Mouse (Mus musculus) gastrocnemius, postnatal 14 days (tissue): Measurements from ENCODE around the gene Ccdc43. TPM values are rescaled to one million over a fixed set of nuclear protein-coding genes. Genes with fewer than 3 reads are reported as not detected.
"Not testable (repeated sequence)": the region's sequence is repeated elsewhere in the genome, so short reads cannot be mapped to it uniquely, and the experiment has no call there.

ENCODE experiments used
- DNase-seq: peaks from one replicate; pipeline ENCODE4 v3.0.0; 2021; ENCODE audit warnings: mixed read lengths
- intact Hi-C: fragments of 180-260 bp; cut with DNase I; formaldehyde crosslinking; loops from one replicate; pipeline ENCODE4 v1.15.1; 2025; ENCODE audit warnings: low total_unique reads
- long read RNA-seq, 2 experiments: library from polyadenylated mRNA; stranded (forward); transcript quantifications; one replicate each; pipeline ENCODE4 v2.0.0; 2021
- total RNA-seq, 2 experiments: library from RNA; stranded (reverse); gene quantifications; 2 replicates each; pipeline ENCODE4 v1.2.3; 2021

Gene Ccdc43
- 10 to 100 TPM; 80.4 to 84.6 TPM for total RNA-seq
- long read RNA-seq, experiment 1, transcript Ccdc43-204 (4 exons, 989 nt), result minor isoform, 10 of 112 reads
- long read RNA-seq, experiment 1, transcript Ccdc43-201 (5 exons, 2,366 nt), result major isoform, 97 of 112 reads
- long read RNA-seq, experiment 1, partial matches to known transcripts, result 1 of 112 reads
- long read RNA-seq, experiment 1, other reads (novel, unspliced or antisense), result 3 of 112 reads
- long read RNA-seq, experiment 2, transcript Ccdc43-201 (5 exons, 2,366 nt), result major isoform, 143 of 167 reads
- long read RNA-seq, experiment 2, transcript Ccdc43-204 (4 exons, 989 nt), result minor isoform, 13 of 167 reads
- long read RNA-seq, experiment 2, transcript Ccdc43-202 (4 exons, 407 nt), result minor isoform, 5 of 167 reads
- long read RNA-seq, experiment 2, partial matches to known transcripts, result 1 of 167 reads
- long read RNA-seq, experiment 2, other reads (novel, unspliced or antisense), result 4 of 167 reads

DNA sequence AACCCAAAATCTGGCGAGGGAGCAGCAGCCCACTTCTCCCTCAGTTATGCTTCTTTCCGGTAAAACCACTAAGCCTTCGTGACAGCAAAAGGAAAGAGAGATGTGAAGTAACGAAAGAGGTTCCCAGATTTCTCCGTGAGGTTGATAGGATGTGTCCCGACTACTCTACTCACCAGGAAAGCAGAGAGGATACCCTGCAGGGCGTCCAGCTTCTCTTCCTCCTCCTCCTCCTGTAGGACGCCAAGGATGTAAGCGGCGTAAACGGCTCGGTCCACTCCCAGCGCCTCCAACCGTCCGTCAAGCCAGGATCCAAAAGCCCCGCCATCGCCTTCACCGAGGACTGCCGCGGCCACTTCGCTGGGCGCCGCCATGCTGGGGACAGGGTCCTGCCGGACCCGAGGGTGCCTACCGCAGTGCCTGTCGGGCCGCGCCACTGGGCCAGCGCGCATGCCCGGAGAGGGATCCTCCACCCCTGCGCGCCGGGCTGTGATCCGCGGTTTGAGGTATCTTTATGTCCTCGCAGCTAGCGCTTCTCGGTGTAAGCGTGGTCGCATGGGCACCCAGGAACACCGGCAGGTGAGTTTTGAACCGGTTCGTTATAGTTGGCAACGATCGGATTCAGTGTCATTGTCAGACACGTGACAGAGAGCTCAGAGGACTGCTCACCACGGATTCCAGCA lies at the start of gene Ccdc43:
Gene Ccdc43, minus strand, starts transcription at position 445 of the 680 bp plus-strand sequence.
- intact Hi-C loops, result no loop called here
- DNase-seq, result peak; percentile 87

DNA sequence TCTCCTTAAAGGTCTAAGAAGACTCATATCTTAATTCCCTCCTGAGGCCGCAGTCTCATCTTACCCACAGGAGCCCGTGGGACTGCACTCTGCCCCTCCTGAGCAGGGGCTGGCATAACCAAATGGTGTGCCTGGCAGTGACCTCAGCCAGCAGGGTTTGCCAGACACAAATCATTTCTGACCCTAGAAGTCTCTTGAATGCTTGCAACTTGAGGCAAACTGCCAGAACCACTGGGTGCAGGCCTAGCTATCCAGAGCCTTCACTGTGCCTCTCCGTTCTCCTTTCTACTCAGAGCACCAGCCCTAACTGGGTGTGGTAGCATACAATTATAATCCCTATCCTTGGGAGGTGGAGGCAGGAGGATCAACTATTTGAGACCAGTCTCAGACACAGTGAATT lies 47.2 kb upstream of the Ccdc43 start:
- DNase-seq, result no peak
- intact Hi-C loops, result no loop called here

DNA sequence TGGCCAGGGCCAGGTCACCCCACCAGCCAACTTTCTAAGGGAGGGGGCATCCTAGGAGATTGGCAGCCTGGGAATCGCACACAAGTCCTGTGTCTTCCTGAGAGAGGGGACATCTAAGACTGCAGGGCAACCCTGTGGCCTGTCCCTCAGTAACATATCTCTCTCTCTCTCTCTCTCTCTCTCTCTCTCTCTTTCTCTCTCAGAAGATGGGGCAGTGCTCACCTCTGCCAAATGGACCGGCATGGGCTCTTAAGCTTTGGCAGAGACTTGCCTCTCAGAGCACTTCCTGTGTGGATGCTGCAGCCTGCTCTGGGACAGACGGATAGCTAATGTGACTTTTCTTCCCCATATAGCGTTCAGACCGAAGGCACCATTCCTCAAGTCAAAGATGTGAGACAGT lies 45.3 kb upstream of the Ccdc43 start:
- no peak for DNase-seq
- intact Hi-C loops, result no loop called here

GRCm38 (mm10) chr11:102742066-102742465 lies 44.5 kb upstream of the Ccdc43 start:
- intact Hi-C loops, result no loop called here
- no peak for DNase-seq

DNA sequence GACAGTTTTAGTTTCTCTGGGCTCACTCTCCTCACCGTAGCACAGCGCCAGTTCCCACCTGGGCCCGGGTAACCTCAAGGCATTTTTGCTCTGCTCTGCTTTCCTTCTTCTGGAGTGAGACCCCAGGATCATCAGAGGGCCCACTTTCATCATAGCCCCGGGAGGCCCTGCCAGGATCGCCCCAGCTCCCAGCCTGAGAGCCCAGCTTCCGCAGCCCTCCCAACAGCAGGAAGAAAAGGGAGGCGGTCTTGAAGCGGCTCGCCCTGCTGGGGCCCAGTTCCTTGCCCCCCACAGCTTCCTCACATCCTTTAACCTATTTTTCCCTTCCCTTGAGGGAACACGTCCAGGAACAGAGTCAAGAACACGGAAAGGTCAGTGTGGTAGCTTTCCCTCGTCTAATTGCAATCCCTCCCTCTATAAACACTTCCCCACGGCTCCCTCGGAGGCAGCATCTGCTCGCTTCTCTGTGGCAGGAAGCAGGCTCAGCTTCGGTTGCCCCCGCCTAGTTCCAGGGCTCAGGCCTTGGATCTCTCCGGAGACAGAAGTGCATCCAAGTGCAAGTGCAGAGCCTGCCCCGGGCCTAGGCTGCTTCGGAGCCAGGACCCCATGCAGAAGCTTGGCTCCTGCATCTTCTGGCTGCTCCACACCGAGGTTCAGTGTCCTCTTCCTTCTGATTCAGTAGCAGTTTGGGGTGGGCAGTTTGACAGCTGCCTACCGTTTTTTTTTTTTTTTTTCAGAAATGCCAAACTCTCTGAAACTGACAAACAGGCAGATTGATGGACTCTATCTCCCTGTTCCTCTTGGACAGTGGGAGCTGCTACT lies 43.8 kb upstream of the Ccdc43 start:
- intact Hi-C loops, result no loop called here
- peak; percentile 49 for DNase-seq

DNA sequence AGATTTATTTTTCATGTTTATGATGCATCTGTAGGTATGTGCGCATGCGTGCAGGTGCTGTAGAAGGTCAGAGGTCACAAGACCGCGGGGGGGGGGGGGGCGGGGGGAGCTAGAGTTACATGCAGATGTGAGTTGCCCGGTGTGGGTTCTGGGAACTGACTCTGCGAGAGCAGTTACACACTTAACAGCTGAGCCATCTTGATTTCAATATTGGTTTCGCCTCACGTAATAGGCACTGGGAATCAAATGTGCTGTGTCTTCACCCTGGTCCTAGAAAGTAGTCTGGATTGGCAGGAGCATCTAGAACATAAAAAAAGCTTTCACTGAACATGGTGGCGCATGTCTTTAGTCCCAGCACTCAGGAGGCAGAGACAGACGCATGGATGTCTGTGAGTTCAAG lies 43.1 kb upstream of the Ccdc43 start:
- no peak for DNase-seq
- intact Hi-C loops, result no loop called here

- peak; percentile 34 for DNase-seq
- intact Hi-C loops, result no loop called here
These were observed 41.8 kb upstream of the Ccdc43 start for GRCm38 (mm10) chr11:102739278-102739966.

GRCm38 (mm10) chr11:102738046-102738445 lies 40.5 kb upstream of the Ccdc43 start:
- intact Hi-C loops, result no loop called here
- DNase-seq, result no peak

DNA sequence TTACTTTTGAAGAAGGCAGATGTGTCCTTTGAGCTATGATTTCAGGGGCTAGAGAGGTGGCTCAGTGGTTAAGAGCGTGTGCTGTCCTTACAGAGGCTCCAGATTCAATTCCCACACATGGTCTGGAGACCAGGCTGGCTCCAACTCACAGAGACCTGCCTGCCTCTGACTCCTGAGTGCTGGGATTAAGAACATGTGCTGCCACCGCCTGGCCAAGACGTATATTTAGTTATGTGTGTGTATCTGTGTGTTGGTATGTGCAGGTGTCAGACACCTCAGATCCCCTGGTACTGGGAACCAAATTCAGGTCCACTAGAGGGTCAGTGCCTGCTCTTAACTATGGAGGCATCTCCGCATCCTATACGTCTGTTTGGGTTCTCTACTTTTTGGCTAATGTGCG lies 37.4 kb upstream of the Ccdc43 start:
- intact Hi-C loops, result no loop called here
- DNase-seq, result no peak

DNA sequence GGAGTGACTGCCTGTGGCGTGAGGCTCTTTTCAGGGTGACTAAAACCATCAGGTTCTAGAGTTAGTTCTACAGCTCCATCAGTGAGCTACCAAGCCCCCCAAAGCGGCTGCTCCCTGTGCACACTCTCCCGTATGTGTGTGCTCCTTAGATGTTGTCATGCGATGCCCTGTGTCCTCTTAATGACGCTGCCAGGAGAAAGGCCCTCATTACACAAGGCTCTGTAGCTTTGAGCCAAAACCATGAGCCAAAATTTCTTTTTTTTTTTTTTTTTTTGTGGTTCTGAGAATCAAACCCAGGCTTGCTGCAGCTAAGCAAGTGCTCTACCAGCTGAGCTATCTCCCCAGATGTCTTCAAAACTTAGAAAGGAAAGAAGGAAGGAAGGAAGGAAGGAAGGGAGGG lies 35.6 kb upstream of the Ccdc43 start:
- intact Hi-C loops, result no loop called here
- no peak for DNase-seq

- intact Hi-C loops, result no loop called here
- DNase-seq, result no peak
These were observed 33.8 kb upstream of the Ccdc43 start for GRCm38 (mm10) chr11:102731366-102731765.

DNA sequence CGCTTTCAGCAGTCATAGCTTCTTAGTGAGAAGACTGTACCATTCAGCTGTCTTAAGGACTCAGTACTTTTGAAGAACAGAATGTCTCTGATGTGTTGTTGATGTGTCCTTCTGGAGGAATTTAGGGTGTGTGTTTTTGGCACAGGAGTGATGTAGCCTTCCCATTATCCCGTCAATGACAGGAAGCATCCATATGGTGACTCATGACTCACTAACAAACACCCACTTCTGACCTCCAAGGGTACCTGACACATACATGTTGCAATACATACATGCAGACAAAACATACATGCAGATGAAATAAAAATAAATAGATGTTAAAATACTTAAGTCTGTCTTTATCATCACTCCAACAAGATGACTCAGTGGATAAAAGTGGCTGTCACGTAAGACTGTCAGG lies 32.3 kb upstream of the Ccdc43 start:
- intact Hi-C loops, result no loop called here
- DNase-seq, result no peak

DNA sequence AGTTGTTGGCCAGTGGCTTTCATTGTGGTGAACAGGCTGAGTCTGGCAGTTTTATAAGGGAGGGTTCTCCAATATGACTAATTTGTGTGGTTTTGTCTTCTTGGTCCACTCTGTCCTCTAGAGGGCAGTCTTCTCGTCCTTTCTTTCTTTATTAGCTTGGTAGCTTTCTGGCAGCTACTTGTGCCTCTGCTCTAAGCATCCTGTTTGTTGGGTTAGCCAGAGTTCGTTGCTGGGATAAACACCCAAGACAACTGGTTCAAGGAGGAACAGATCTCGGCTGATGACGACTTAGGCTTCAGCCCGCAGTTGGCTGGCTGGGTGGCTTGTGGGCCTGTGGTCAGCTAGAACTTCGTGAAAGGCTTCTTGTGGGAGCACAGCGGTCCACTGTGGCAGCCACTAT lies 31.0 kb upstream of the Ccdc43 start:
- peak; percentile 56 for DNase-seq

DNA sequence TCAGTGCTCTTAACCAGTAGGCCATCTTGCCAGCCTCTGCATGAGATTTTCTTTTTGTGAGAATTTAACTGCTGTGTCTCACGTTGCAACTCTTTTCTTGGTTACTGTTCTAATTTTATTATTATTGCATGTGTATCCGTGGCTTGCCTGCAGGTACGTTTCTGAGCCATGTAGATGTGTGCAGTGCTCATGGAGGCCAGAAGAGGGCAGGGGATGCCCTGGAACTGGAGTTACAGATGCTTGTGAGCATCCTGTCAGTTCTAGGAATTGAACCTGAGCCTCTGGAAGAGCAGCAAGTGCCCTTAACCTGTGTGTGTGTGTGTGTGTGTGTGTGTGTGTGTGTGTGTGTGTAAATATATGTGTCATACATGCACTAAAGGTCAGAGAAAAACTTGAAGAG lies 28.0 kb upstream of the Ccdc43 start:
- no peak for DNase-seq
- intact Hi-C loops, result no loop called here

More for the DNA sequence above, 31.0 kb upstream of the Ccdc43 start:
- intact Hi-C loops, result no loop called here

GRCm38 (mm10) chr11:102716135-102716534 lies 18.6 kb upstream of the Ccdc43 start:
- intact Hi-C loops, result no loop called here
- DNase-seq, result no peak

- DNase-seq, intact Hi-C loops: not testable (repeated sequence)
These were observed 17.0 kb upstream of the Ccdc43 start for GRCm38 (mm10) chr11:102714578-102714977.

GRCm38 (mm10) chr11:102712411-102712810 lies 14.8 kb upstream of the Ccdc43 start:
- intact Hi-C loops, result no loop called here
- no peak for DNase-seq

DNA sequence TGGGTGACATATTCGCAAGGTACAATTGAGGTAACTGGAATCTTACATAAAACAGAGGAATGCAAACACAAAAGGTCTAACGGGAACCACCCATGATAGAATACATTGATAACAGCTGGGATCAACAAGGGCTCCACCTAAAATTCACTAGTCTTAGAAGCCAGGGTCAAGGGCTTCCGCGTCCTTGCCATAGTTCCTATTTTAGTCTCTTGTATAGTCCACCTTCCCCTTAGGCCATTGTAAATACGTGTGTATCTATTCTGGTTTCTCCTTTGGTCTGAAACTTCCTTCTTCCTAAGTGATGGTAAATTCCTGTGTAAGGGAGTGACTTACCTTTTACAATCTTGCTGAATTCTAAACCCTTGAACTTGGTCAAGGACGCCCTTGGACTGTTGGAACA lies 4.6 kb upstream of the Ccdc43 start:
- DNase-seq, intact Hi-C loops: not testable (repeated sequence)

GRCm38 (mm10) chr11:102698018-102698476 lies 465 bp upstream of the Ccdc43 start:
- no peak for DNase-seq
- intact Hi-C loops, result no loop called here
